Mouse (Mus musculus) forelimb bud, embryonic 11.5 days (tissue): ENCODE measurements around the gene Stk39.

Experiments used
- DNase-seq: peaks from one replicate; pipeline ENCODE4 v3.0.0-alpha.2; 2012; ENCODE audit warnings: low read depth, low spot score

Stk39 gene

DNA sequence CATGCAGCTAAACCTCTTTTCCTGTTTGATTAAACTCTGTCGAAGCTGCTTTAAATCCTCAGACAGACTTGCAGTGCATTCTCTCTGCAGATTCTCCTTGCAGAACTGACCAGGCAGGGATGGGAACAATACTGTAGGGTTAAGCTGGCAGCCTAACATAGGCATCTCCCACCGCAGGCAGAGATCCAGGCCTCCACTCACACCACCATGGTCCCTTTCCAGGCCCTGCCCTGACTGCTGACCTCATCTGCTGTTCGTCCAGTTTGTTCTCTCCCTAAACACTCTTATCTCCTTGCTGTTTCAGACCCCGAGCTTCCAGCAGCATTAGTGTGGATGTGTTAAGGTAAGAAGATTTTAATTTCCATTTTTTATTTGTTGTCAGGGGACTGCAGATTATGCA lies 182.1 kb downstream of the Stk39 start:
- DNase-seq = no peak

DNA sequence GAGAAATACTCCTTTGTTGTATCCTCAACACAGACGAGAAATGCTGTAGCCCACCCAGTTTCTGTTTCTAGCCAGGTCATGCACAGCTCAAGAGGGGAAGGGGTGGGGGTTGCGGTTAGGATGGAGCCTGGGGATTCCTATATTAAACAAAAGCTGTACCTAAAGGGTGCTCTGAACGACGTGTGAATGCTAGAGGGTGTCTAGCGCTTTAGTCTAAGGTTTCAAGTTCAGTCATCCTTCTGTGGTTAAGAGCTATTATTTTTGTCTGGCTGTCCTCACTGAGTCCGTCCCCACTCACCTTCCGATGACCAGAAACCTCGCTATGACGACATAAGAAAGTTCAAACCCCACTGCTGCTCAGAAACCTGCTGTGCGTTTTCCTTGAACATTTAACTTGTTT lies 182.9 kb downstream of the Stk39 start:
- DNase-seq = no peak

DNA sequence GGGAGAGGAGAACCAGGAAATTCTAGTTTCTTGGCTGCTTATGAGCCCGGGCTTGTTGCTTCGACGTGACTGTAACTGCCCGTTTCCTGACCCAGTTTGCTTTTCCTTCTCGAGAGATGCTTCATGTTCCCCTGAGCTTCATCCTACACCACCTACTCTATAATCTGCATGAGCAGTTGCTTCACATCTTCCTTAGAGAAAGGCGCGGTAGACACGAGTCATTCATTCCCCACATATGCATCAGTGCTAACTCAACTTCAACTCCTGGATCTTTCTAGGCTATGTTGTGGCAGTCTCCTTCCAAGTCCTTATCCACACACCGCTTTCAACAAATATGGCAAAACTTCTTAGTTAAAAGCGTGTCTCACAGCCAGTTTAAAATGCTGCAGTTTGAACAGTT lies 184.0 kb downstream of the Stk39 start:
- DNase-seq = no peak

DNA sequence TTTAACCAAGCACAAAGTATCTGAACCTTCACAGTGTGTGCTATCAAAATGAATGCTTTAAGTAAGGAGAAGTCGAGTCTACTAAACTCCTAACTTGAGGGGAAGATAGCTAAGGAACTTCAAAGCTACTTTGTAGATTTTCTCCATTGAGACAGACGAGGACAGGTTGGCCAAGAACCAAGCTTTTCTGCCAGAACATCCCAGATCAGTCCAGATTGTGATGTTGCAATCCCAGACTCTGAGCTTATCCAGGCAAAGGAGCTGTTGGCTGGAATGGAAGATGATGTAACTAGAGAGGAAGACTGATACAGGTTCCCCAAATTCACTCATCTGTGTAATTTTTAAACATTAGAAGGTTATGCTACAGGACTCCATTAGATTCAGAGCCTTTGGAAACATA lies 187.7 kb downstream of the Stk39 start:
- DNase-seq = no peak

DNA sequence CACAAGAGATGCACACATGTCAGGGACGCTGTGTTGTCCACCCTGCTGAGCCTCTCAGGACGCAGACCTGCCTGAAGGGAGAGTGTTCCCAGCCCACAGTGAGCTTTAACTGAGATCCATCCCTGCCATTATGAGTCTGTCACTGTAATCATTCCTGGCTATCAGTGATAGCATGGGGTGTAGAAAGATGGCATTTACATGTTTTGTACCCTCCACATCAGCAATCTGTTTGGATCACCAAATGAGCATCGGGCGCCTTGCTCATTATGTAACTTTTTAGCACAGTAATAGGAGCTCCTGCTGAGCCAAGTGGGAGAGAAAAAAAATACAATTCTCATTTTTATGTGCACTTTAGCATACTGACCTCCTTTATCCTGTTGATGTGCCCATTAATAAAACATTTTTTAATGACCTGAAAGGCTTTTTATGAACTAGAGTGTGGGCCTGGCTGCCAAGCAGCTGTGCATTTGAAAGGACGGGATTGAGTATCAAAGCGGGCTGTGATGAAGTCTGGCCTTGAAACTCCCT lies 189.0 kb downstream of the Stk39 start:
- no peak for DNase-seq

DNA sequence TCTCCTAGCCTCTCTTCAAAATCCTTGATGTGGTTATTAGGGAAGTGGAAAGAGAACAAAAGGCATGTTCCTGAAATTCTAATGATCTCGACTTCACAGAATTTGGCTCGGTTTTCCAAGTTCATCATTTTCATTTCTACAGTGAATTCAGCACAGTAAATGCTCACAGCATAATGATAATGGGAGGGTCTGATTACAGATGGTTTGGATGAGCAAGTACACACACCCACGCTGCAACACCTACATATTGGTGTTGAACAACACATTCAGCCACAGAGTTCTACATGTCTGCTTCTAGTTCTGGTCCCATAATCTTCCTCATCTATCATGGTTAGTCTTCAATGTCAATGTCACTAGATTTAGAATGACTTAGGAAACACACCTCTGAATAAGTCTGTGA lies 190.5 kb downstream of the Stk39 start:
- no peak for DNase-seq

DNA sequence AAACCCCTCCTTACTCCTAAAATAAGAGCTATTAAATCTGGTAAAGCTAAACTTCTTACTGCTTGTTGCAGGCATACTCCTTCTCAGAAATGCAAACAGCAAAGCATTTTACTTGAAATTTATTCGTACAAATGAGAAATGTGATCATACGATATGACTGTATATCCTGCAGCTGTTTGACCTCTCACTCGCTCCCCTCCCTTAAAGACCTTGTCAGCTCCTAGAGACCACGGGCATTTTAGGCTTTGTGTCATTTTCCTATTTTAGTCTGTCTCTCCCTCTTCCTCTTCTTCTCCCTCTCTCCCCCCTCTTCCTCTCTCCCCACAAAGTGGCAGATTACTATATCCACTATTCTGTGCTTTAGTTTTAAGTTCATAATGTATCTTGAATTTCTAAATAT lies 200.8 kb downstream of the Stk39 start:
- DNase-seq = no peak

DNA sequence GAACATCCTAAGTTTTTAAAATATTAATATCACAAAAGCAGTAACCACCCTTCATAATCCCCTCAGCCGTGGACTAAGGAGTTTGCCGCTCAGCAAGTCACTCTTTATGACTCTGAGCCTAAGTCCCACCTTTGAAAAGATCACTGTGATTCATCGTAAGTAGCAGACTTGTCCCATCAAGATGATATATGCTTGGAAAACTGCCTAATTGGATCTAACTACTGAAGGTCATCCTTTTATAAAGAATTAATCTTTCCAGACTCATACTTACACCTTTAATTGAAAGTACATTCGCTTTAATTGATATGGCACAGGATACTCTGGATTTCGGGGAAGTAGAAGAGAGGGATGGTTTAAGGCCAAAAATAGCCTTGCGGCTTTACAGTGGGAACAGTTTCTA lies 201.2 kb downstream of the Stk39 start:
- no peak for DNase-seq

DNA sequence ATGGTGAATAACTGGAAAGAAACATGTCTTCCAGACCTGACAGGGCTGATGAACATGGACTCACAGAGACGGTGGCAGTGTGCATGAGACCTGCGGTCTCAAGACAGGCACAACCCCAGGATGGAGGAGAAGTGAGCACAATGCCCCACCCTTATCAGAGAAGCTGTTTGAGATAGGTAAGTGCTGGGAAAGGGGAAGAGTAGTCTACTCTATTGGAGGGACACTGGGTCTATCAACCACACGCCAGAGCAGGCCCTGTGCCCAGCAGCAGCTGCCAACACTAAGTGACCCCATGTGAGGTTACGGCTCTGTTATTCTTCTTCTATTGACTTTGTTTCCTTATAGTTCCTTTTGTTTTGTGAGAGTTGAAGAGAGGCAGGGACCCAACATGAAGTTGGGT lies 202.4 kb downstream of the Stk39 start:
- no peak for DNase-seq

DNA sequence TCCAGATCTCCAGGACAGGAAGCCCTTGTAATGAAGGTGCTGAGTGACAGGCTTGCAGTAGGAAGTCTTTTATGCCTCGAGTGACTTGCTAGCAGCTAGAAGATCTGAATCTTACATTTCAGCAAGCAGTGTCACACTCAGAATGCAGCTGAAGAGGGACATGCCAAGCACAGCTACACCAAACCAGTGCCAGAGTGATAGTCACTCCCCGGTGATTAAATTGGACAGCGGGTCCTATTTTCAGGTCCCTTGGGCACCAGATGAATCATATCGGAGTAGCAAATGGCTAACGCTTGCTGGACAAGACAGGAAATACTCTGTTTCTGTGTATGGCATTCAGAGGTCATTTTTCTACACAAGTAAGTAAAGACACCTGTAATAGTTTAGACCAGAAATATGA lies 207.2 kb downstream of the Stk39 start:
- no peak for DNase-seq

DNA sequence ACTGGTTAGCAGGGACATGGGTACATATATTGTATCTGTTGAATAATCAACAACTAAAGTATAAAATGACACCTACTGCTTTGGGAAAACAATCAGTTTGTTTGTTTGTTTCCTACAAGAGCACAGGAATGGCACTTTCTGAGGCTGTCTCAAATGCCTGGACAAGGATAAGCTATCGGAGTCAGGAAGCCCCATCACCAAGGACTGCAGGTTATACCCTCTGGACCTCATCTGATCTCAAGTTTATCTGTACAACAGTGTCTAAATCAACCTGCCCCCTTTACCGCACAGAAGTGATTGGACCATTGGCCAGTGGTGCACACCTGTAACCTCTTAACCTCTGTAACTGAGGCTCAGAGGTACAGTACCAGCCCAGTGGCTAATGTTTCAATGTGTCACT lies 211.2 kb downstream of the Stk39 start:
- DNase-seq = no peak

DNA sequence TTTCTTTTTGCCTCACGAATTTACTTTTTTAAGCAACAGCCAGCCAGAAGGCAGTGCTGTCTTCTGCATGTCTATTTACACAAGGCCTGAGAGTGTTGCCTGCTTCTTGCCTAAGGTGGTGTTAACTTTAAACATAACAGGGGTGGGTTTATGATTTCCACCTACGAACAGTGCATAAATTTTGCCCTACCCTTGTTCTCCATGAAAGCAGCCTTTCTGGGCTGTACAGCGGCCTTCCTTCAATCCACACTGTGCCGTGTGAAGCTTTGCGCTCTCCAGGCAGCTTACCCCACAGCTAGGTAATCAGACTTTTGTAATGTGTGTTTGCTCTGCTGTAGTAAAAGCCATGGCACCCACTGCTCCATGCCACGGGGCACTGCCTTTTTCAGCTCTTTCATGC lies 214.5 kb downstream of the Stk39 start:
- DNase-seq = no peak

DNA sequence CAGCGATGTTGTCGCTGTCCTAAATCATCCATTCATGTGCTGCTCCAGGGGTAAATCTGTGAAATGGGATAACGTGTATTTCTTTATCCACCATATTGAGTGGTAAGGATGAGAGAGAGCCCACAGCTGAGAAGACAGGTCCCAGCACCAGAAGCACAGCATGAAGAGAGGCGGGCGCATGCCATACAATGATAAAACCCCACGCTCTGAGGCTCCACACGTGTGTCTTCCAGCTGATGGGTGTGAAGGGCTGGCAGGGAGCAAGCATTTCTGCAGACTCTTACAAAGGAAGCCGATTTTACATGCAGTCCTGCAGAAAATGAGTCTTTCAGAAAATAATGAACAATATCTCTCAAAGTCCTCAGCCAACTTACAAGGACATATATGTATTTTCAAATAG lies 215.6 kb downstream of the Stk39 start:
- no peak for DNase-seq

DNA sequence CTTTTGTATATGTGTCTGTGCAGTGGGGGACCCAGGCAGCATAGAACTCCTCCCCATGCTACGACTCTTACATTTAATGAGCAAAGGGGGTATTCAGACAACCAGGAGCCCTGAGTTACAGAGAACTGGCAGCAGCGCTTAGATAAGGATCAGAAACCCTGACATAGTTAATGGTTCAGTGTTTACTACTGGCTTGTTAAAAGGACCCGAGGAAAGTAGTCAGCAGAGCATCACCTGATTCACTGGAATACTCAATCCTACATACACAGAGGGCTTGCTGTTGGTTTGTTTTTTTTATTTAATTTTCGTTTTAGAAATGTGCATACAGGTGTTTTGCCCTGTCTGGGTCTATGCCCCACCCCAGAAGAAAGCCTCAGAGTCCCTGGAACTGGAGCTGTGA lies 217.3 kb downstream of the Stk39 start:
- no peak for DNase-seq

DNA sequence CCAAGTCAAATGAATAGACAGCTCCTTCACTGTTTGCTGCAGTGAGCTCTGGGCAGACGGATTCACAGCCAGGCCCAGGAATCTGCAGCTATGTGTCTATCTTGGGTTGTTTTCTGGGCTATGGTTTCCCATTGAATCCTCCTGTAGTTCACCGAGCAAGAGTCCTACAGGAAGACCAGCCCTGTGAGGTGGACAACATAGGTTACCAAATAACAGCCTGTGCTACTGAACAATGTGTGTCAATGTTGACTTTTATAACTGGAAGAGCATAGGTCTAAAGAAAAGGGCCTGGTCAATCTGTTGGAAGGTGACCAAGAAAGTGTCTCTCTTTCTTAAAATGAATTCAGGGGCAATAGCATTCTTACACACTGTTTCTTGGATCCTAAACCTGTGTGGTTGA lies 218.8 kb downstream of the Stk39 start:
- no peak for DNase-seq

DNA sequence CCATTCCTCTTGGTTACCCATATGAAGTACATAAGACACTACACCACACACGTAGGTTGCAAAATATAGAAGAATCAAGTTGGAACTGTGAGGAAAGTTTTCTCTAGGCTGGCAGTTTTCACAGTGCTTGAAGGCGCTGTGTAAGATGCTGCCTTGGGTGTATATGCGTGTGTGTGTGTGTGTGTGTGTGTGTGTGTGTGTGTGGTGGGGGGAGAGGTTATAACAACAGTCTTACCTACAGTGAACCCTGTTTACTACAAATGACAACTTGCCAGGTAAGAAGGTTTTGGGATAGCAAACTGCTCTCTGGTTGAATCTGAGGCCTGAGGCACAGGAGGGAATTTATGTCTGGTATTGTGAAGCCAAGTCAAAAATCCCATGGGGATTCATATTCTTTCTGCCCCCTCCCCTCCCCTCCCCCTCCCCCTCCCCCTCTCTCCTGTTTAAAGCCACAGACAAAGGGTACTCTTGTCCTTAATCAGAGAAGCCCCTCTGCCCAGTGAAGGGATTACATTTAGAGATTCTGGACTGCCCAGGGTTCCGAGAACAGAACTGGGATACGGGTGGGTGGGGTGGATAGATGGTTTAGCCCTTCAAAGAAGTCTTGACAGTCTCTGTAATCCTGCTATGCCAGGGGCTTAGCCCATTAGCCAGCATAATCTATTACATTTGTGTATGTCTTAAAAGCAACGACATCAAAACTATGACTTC lies 219.9 kb downstream of the Stk39 start:
- DNase-seq = no peak

DNA sequence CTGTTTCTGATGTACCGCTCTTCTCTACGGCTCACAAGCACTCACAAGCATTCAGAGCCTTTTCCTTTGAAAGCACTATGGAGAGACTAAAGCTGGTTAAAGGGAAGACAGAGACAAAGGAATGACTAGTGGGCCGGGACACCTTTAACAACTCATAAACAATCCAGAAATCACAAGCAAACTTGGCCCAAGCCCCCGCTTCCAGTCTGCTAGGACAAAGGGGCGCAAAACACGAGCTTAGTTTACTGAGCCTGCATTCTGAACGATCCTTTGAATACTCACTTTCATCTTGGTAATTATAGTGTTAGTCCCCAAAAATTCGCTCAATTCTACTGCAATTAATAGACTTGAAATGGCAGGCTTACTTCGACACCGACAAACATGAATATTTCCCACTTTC lies 221.2 kb downstream of the Stk39 start:
- no peak for DNase-seq

DNA sequence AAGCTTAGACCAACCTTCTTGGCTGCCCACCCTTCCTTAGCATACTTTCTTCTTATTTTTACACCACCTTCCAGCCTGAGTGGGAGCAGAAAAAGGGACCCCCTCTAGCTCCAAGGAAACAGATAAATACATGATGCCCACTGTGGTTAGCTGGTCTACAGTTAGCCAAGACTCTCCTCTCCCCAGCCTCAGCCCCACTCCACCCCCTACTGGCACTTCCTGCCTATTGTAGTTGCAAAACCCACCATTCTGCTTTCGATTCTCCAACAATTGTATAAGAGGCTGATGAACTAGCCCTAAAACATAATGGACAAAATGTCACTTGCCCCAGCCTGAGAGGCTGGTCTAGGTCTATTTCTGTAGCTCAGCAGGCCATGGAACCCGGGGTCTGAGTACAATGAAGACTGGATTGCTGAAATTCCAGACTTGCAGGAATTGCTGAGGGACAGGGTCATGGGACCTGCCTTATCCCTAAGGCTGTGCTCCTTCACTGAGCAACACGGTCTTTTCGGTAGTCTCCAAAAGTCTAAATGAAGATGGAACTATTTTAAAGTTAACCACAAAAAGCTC lies 222.1 kb downstream of the Stk39 start:
- DNase-seq = no peak

DNA sequence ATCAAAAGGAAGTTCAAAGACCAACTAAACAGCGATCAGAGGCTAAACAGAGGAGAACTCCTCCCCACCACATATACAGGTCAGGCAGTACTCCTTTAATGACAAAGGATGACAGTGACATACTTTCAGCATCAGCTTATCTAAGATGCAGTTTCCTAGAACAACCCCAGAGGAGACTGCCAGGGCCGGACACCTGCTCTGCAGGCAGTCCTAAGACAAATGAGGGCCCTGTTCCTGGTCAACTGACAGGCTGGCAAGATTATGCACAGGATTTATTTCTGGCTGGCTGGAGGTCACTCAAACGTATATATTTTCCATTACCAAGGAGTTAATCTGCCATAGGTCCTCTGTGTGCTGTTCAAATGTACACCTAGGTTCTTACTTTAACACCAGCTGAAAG lies 225.8 kb downstream of the Stk39 start:
- no peak for DNase-seq

DNA sequence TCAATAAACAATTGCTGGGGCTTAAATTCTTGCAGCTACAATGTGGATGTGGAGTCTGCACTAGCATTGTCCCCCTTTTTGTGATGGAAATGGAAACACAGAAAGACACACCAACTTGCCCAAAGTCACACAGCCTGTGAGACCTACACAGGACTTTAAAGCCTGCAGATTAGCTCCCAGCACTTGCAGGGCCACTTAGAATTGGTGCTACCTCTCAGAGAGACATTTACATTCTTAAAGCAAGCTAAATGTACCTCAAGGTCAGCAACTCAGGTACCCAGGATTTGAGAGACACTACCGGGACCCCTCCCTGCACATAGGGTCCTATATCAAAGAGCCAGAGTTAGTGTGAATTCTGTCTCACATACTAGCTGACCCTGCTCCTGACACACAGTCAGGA lies 227.5 kb downstream of the Stk39 start:
- no peak for DNase-seq

DNA sequence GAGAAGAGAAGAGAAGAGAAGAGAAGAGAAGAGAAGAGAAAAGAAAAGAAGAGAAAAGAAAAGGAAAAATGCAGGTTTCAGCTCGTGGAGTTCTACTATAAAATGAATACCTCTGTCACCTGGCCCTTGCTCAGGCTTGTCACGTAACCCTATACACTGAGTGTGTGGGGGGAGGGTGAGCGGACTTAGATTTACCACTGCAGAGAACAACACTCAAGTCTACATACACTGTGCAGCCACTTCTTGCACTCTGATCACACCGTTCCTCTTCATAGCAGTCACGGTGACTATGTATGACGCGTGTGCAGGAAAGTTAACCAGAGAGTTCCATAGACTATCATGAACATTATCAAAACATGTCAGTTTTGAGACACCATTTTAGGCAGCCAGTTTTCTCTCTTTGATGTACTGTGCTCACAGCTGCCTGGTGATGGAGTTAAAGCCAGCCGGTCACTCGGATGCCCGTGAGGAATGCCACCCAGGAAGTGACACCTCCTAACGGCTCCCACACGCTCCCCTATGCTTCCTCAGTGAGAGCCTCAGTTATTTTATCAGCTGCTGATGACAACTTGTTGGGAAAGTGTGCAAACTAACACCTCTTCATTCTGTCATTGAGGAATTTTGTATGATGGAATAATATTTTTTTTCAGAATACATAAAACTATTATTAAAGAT lies 228.1 kb downstream of the Stk39 start:
- DNase-seq = peak; percentile 37

DNA sequence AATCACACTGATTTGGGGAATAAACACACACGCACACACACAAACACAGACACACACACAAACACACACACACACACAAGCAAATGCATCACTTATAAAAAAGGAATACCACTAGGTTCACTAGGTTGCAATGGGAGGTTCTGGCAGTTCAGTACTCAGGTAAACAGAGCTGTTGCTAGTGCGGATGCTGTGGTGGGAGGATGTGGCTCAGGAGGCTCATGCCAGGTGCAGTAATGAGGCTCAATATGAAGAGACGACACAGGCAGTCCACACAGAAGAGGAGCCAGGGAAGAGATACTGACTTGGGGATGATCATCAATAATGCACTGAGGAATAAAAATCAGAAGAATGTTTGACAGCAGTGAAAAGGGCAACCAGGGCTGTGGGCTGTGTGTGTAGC lies 228.8 kb downstream of the Stk39 start:
- no peak for DNase-seq

DNA sequence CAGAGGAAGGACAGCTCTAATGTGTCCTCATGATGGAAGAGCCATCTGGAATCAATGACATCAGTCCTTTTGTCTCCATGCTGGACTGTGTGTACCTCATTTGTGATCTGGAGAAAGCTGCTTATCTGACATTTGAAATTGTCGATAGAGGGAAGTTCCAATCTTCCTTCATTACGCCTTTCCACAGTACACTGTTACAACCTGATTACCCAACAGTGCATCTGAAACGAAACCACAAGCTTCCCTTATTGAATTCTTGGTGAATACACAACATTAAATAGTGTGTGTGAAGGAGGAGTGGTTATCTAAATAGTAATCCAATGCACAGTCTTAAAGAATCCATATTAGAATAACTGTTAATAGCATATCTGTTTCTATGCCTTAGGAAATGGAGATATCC lies 230.0 kb downstream of the Stk39 start:
- DNase-seq = no peak
